Mouse (Mus musculus): ENCODE measurements around the gene Pros1. TPM values are rescaled to one million over a fixed set of nuclear protein-coding genes. Genes with fewer than 3 reads are reported as not detected.

Gene Pros1
- 41.4 and 41.5 TPM in 2 replicates for polyA plus RNA-seq (2015; fragmentation: Nextera tagmentation; extraction: Ambion mirVana)

- no peaks in the 10 kb centered on the region for H3K4me1 ChIP-seq (replicated peaks; ENCODE audit: insufficient read depth, low read length)
- ATAC-seq (replicated peaks; ENCODE audit: low FRiP score, low read depth) = peak; percentile 93
- H3K9me3 ChIP-seq (replicated peaks; ENCODE audit: low read length) = no peaks in the 10 kb centered on the region
- no peaks in the 10 kb centered on the region for H3K27me3 ChIP-seq (ENCODE audit: insufficient read depth, low read length)
- H3K4me3 ChIP-seq (replicated peaks; ENCODE audit: low read depth, low read length) = peak within 1 kb of the TSS; percentile 70
- H3K9ac ChIP-seq (ENCODE audit: low read depth, low read length) = peak within 1 kb of the TSS; percentile 83
- peak; percentile 74 for DNase-seq (ENCODE audit: low spot score)
- peak within 1 kb of the TSS; percentile 85 for H3K4me2 ChIP-seq (ENCODE audit: low read length)
- TF ChIP-seq CTCF (IDR thresholded peaks at IDR 0.05; ENCODE audit: low read depth) = no peak
- 3% methylated on average over 38 of the region's 42 CpGs for WGBS
- H3K27ac ChIP-seq = peak within 1 kb of the TSS; percentile 84
- no peaks in the 10 kb centered on the region for H3K36me3 ChIP-seq (ENCODE audit: insufficient read depth, low read length)
These were observed at the start of gene Pros1 for GRCm38 (mm10) chr16:62854191-62855068. Gene Pros1 (plus strand): TSS chr16:62854307.

DNA sequence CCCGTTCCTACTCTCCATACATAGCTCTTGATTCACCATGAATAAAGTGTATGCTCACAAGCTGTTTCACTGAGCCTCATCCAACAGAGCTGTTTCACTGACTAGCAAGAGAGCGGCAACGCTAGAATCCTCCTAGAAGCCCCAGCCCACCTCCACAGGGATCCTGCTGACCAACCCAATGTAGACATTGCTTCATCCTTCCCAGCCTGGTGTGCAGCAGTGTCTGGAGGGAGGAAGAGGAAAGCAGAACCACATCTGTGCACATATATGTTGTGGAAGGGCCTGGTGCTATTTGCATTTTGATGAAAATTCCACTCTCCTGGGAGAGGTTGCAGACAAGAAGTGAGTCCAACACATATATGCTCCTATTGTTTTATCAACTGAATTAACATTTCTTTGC is 49.5 kb upstream of the Pros1 start:
- ATAC-seq (replicated peaks; ENCODE audit: low FRiP score, low read depth) (no peak), DNase-seq (ENCODE audit: low spot score) (no peak)
- peaks cover 15% of the 10 kb centered on the region for H3K36me3 ChIP-seq (ENCODE audit: insufficient read depth, low read length)
- no peak overlapping the region for H3K4me3 ChIP-seq (replicated peaks; ENCODE audit: low read depth, low read length)
- no peak overlapping the region for H3K9ac ChIP-seq (ENCODE audit: low read depth, low read length)
- H3K9me3 ChIP-seq (replicated peaks; ENCODE audit: low read length) = no peaks in the 10 kb centered on the region
- H3K27me3 ChIP-seq (ENCODE audit: insufficient read depth, low read length) = no peaks in the 10 kb centered on the region
- no peak overlapping the region for H3K4me2 ChIP-seq (ENCODE audit: low read length)
- no peak for TF ChIP-seq CTCF (IDR thresholded peaks at IDR 0.05; ENCODE audit: low read depth)
- no peaks in the 10 kb centered on the region for H3K4me1 ChIP-seq (replicated peaks; ENCODE audit: insufficient read depth, low read length)
- WGBS = 95% methylated on average over 3 of the region's 3 CpGs
- no peak overlapping the region for H3K27ac ChIP-seq

- Histone ChIP-seq H3K27me3 (ENCODE audit: insufficient read depth, low read length) (no peaks in the 10 kb centered on the region), H3K9ac (ENCODE audit: low read depth, low read length) (no peak overlapping the region), H3K4me3 (replicated peaks; ENCODE audit: low read depth, low read length) (no peak overlapping the region), H3K4me1 (replicated peaks; ENCODE audit: insufficient read depth, low read length) (no peaks in the 10 kb centered on the region), H3K9me3 (replicated peaks; ENCODE audit: low read length) (no peaks in the 10 kb centered on the region), H3K36me3 (ENCODE audit: insufficient read depth, low read length) (peaks cover 8% of the 10 kb centered on the region; the same call in 1 of the 2 replicates), H3K4me2 (ENCODE audit: low read length) (no peak overlapping the region), H3K27ac (no peak overlapping the region)
- TF ChIP-seq CTCF (IDR thresholded peaks at IDR 0.05; ENCODE audit: low read depth) = no peak
- DNase-seq (ENCODE audit: low spot score) = peak; percentile 49
- ATAC-seq (replicated peaks; ENCODE audit: low FRiP score, low read depth) = peak; percentile 91
- 53% methylated on average over 8 of the region's 8 CpGs for WGBS
These were observed 46.7 kb upstream of the Pros1 start for GRCm38 (mm10) chr16:62807249-62807979.

- ATAC-seq (replicated peaks; ENCODE audit: low FRiP score, low read depth) = no peak
- 85% methylated on average over 4 of the region's 4 CpGs for WGBS
These were observed 43.3 kb upstream of the Pros1 start for GRCm38 (mm10) chr16:62810855-62811254.

GRCm38 (mm10) chr16:62813790-62814189 is 40.3 kb upstream of the Pros1 start:
- Histone ChIP-seq H3K9me3 (replicated peaks; ENCODE audit: low read length) (no peaks in the 10 kb centered on the region), H3K27me3 (ENCODE audit: insufficient read depth, low read length) (no peaks in the 10 kb centered on the region), H3K36me3 (ENCODE audit: insufficient read depth, low read length) (no peaks in the 10 kb centered on the region), H3K4me1 (replicated peaks; ENCODE audit: insufficient read depth, low read length) (no peaks in the 10 kb centered on the region), H3K4me2 (ENCODE audit: low read length) (no peak overlapping the region), H3K9ac (ENCODE audit: low read depth, low read length) (no peak overlapping the region), H3K4me3 (replicated peaks; ENCODE audit: low read depth, low read length) (no peak overlapping the region), H3K27ac (no peak overlapping the region)
- ATAC-seq (replicated peaks; ENCODE audit: low FRiP score, low read depth) (no peak), DNase-seq (ENCODE audit: low spot score) (no peak)
- TF ChIP-seq CTCF (IDR thresholded peaks at IDR 0.05; ENCODE audit: low read depth) = no peak
- 89% methylated on average over 5 of the region's 5 CpGs for WGBS

More at GRCm38 (mm10) chr16:62810855-62811254, 43.3 kb upstream of the Pros1 start:
- Histone ChIP-seq H3K4me2 (ENCODE audit: low read length) (no peak overlapping the region), H3K27ac (no peak overlapping the region), H3K27me3 (ENCODE audit: insufficient read depth, low read length) (no peaks in the 10 kb centered on the region), H3K4me3 (replicated peaks; ENCODE audit: low read depth, low read length) (no peak overlapping the region), H3K9me3 (replicated peaks; ENCODE audit: low read length) (no peaks in the 10 kb centered on the region), H3K4me1 (replicated peaks; ENCODE audit: insufficient read depth, low read length) (no peaks in the 10 kb centered on the region), H3K9ac (ENCODE audit: low read depth, low read length) (no peak overlapping the region), H3K36me3 (ENCODE audit: insufficient read depth, low read length) (no peaks in the 10 kb centered on the region)
- TF ChIP-seq CTCF (IDR thresholded peaks at IDR 0.05; ENCODE audit: low read depth) = no peak
- no peak for DNase-seq (ENCODE audit: low spot score)

DNA sequence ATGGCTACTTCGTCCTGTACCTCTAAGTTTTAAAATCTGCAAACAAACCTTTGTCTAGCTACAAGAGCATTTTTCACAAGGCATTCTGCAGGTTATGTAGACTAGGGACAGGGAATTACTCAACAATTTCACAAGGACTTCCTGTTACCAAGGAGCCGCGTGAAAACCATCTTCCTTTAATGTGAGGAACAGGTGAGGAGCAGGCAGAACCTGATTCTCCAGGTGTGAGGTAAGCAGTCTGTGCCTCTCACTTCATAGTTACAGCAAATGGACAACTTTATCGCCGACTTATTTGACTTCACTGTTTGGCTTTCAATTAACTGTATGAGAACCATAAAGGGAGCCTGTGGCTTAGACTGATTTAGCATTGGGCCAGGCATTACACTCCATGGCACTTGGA is 39.6 kb upstream of the Pros1 start, which contains the start of gene Stx19:
TSS of gene Stx19 (plus strand) at position 186 of the 400 bp plus-strand sequence.
- Histone ChIP-seq H3K36me3 (ENCODE audit: insufficient read depth, low read length) (no peaks in the 10 kb centered on the region), H3K4me3 (replicated peaks; ENCODE audit: low read depth, low read length) (no peak within 1 kb of the TSS), H3K9me3 (replicated peaks; ENCODE audit: low read length) (no peaks in the 10 kb centered on the region), H3K27ac (no peak within 1 kb of the TSS), H3K4me2 (ENCODE audit: low read length) (no peak within 1 kb of the TSS), H3K4me1 (replicated peaks; ENCODE audit: insufficient read depth, low read length) (no peaks in the 10 kb centered on the region), H3K27me3 (ENCODE audit: insufficient read depth, low read length) (no peaks in the 10 kb centered on the region), H3K9ac (ENCODE audit: low read depth, low read length) (no peak within 1 kb of the TSS)
- TF ChIP-seq CTCF (IDR thresholded peaks at IDR 0.05; ENCODE audit: low read depth) = no peak
- ATAC-seq (replicated peaks; ENCODE audit: low FRiP score, low read depth) (no peak), DNase-seq (ENCODE audit: low spot score) (no peak)
- WGBS = 76% methylated on average over 5 of the region's 5 CpGs

All from kidney, postnatal 0 days (tissue).